ENCODE assay signal across 10 mouse cellular contexts in genomic region chr5:35669747-35670411, GRCm38 (mm10). TPM values are rescaled to one million over a fixed set of nuclear protein-coding genes. Genes with fewer than 3 reads are reported as not detected.
DNase-seq lines count a peak whose midpoint lies in the region; ATAC-seq and TF ChIP-seq lines count a peak whose summit lies in the region.
"Had no signal": no experiment of that assay in that cellular context is flagged by ENCODE, and none has a peak within 500 bp of the region (broad histone marks: within the 10 kb centered on the region; RNA-seq: fewer than 3 reads in every experiment).

No protein-coding gene starts in this region.

- peak overlapping the region; percentile 19; the same call in 1 of the 2 replicates for H3K4me2 ChIP-seq in lung, postnatal 0 days (replicated peaks; ENCODE audit: low read depth, low read length)
- H3K4me2 ChIP-seq in intestine, embryonic 14.5 days (ENCODE audit: low read length) = no peak overlapping the region
- no peak overlapping the region for H3K4me2 ChIP-seq in stomach, embryonic 15.5 days
- H3K4me2 ChIP-seq in liver, embryonic 11.5 days = no peak overlapping the region

- intact Hi-C loops in gastrocnemius, adult 2 months (cut with DNase I) = loop anchor here (5.0 kb wide), 1 partner anchor 58 kb away; no protein-coding TSS in a partner anchor
- intact Hi-C loops in gastrocnemius, postnatal 14 days (cut with DNase I; ENCODE audit: low total_unique reads) = no loop called here

- ATAC-seq in lung, postnatal 0 days = no peak
- ATAC-seq in intestine, embryonic 14.5 days (replicated peaks; ENCODE audit: low FRiP score, low TSS enrichment, low read depth) = no peak
- no peak for ATAC-seq in stomach, embryonic 15.5 days (ENCODE audit: insufficient read depth, low FRiP score, low read depth)
- ATAC-seq in liver, embryonic 11.5 days (replicated peaks; ENCODE audit: low FRiP score) = no peak

- WGBS in lung, postnatal 0 days = 30% methylated on average over 11 of the region's 11 CpGs
- WGBS in intestine, embryonic 14.5 days = 24% methylated on average over 11 of the region's 11 CpGs
- 23% methylated on average over 11 of the region's 11 CpGs for WGBS in stomach, embryonic 15.5 days
- WGBS in liver, embryonic 11.5 days = 31% methylated on average over 11 of the region's 11 CpGs

- no peak overlapping the region for H3K9ac ChIP-seq in lung, postnatal 0 days (replicated peaks; ENCODE audit: low read depth)
- H3K9ac ChIP-seq in intestine, embryonic 14.5 days (ENCODE audit: low read length) = no peak overlapping the region
- no peak overlapping the region for H3K9ac ChIP-seq in stomach, embryonic 15.5 days
- H3K9ac ChIP-seq in liver, embryonic 11.5 days (ENCODE audit: low read depth, low read length) = no peak overlapping the region

- peaks cover 32% of the 10 kb centered on the region; the same call in 1 of the 2 replicates for H3K4me1 ChIP-seq in lung, postnatal 0 days (ENCODE audit: insufficient read depth, low read depth, low read length)
- peaks cover 44% of the 10 kb centered on the region for H3K4me1 ChIP-seq in intestine, embryonic 14.5 days (replicated peaks; ENCODE audit: control insufficient read depth, insufficient read depth, low read length)
- peaks cover 49% of the 10 kb centered on the region for H3K4me1 ChIP-seq in stomach, embryonic 15.5 days
- peaks cover 13% of the 10 kb centered on the region for H3K4me1 ChIP-seq in liver, embryonic 11.5 days (replicated peaks; ENCODE audit: control insufficient read depth, insufficient read depth, low read length)

- DNase-seq in gastrocnemius, adult 2 months = no peak
- no peak for DNase-seq in gastrocnemius, postnatal 14 days
- DNase-seq in lung, postnatal 0 days (ENCODE audit: low spot score) = peak; percentile 49
- no peak for DNase-seq in lung, postnatal 36 days
- DNase-seq in intestine, embryonic 14.5 days (ENCODE audit: low spot score) = no peak
- DNase-seq in liver, embryonic 11.5 days (ENCODE audit: low spot score) = no peak
- no peak for DNase-seq in right cerebral cortex, postnatal 36 days (ENCODE audit: low spot score in 2 of 2)
- DNase-seq: cerebellum, adult 18-20 months; kidney, adult 8-10 months had no signal

- TF ChIP-seq CTCF in gastrocnemius, adult 2 months (IDR thresholded peaks at IDR 0.05) = no peak
- TF ChIP-seq CTCF in lung, postnatal 0 days (IDR thresholded peaks at IDR 0.05) = no peak

- H3K27ac ChIP-seq in gastrocnemius, adult 2 months = peak overlapping the region; percentile 82
- H3K27ac ChIP-seq in lung, postnatal 0 days (ENCODE audit: low read length) = peak overlapping the region; percentile 79
- peak overlapping the region; percentile 62; the same call in 1 of the 2 replicates for H3K27ac ChIP-seq in intestine, embryonic 14.5 days (ENCODE audit: low read depth)
- peak overlapping the region; percentile 79 for H3K27ac ChIP-seq in stomach, embryonic 15.5 days
- H3K27ac ChIP-seq in liver, embryonic 11.5 days (ENCODE audit: low read depth, low read length) = no peak overlapping the region

- H3K4me3 ChIP-seq in gastrocnemius, adult 2 months = peak overlapping the region; percentile 59
- no peak overlapping the region for H3K4me3 ChIP-seq in lung, postnatal 0 days (ENCODE audit: low read depth, low read length)
- no peak overlapping the region for H3K4me3 ChIP-seq in intestine, embryonic 14.5 days (ENCODE audit: low read depth, low read length)
- H3K4me3 ChIP-seq in stomach, embryonic 15.5 days (replicated peaks) = no peak overlapping the region
- H3K4me3 ChIP-seq in liver, embryonic 11.5 days (ENCODE audit: low read depth, low read length) = no peak overlapping the region

- H3K9me3 ChIP-seq in lung, postnatal 0 days (ENCODE audit: low read length) = no peaks in the 10 kb centered on the region
- H3K9me3 ChIP-seq in intestine, embryonic 14.5 days (ENCODE audit: control insufficient read depth, low read length) = no peaks in the 10 kb centered on the region
- H3K9me3 ChIP-seq in stomach, embryonic 15.5 days = no peaks in the 10 kb centered on the region
- no peaks in the 10 kb centered on the region for H3K9me3 ChIP-seq in liver, embryonic 11.5 days (ENCODE audit: control insufficient read depth, low read length)

- no peak for TF ChIP-seq EP300 in lung, postnatal 0 days (IDR thresholded peaks at IDR 0.05)

- no peaks in the 10 kb centered on the region for H3K36me3 ChIP-seq in lung, postnatal 0 days (ENCODE audit: insufficient read depth, low read length)
- H3K36me3 ChIP-seq in intestine, embryonic 14.5 days (ENCODE audit: control insufficient read depth, insufficient read depth, low read length) = no peaks in the 10 kb centered on the region
- no peaks in the 10 kb centered on the region for H3K36me3 ChIP-seq in stomach, embryonic 15.5 days
- no peaks in the 10 kb centered on the region for H3K36me3 ChIP-seq in liver, embryonic 11.5 days (ENCODE audit: control insufficient read depth, insufficient read depth, low read length)

- H3K27me3 ChIP-seq in lung, postnatal 0 days (replicated peaks; ENCODE audit: insufficient read depth, low read length) = no peaks in the 10 kb centered on the region
- no peaks in the 10 kb centered on the region for H3K27me3 ChIP-seq in intestine, embryonic 14.5 days (replicated peaks; ENCODE audit: control insufficient read depth, insufficient read depth, low read length)
- no peaks in the 10 kb centered on the region for H3K27me3 ChIP-seq in stomach, embryonic 15.5 days (replicated peaks)
- H3K27me3 ChIP-seq in liver, embryonic 11.5 days (replicated peaks; ENCODE audit: control insufficient read depth, insufficient read depth, low read length) = no peaks in the 10 kb centered on the region

RNA-seq across cellular contexts. Expression of gene Htra3, which starts 9.7 kb away (rescaled TPM):
- total RNA-seq in gastrocnemius, adult 2 months (2021) = 10 to 100 TPM; 40.1 to 52.2 TPM
- 10 to 100 TPM; 49.9 to 54.6 TPM for total RNA-seq in gastrocnemius, postnatal 14 days (2021)
- polyA plus RNA-seq in lung, postnatal 0 days (2015; fragmentation: Nextera tagmentation; extraction: Ambion mirVana) = 35.7 and 40.5 TPM in 2 replicates
- 39.1 and 47.9 TPM in 2 replicates for polyA plus RNA-seq in intestine, embryonic 14.5 days (2014; fragmentation: Nextera tagmentation; extraction: Ambion mirVana)
- 54.7 and 54.9 TPM in 2 replicates for polyA plus RNA-seq in stomach, embryonic 15.5 days (2015; fragmentation: Nextera tagmentation; extraction: Ambion mirVana)
- polyA plus RNA-seq in liver, embryonic 11.5 days (2014; fragmentation: Nextera tagmentation; extraction: Ambion mirVana) = 1.7 and 2.3 TPM in 2 replicates

Comparison
In these comparisons a context has a peak if more than half of its experiments do, and no peak if none do; other contexts are left out.
1. RNA of gene Htra3, which starts 9.7 kb away (polyA plus RNA-seq): 54.7 to 54.9 TPM in stomach, embryonic 15.5 days, 39.1 to 47.9 TPM in intestine, embryonic 14.5 days and 35.7 to 40.5 TPM in lung, postnatal 0 days; 1.7 to 2.3 TPM in liver, embryonic 11.5 days; every median in the first group is over 10 times any median in the second.